Mouse (Mus musculus) telencephalon, adult 2 months (tissue): ENCODE results near the gene Usp44.
"Not testable (repeated sequence)": the region's sequence is repeated elsewhere in the genome, so short reads cannot be mapped to it uniquely, and the experiment has no call there.

Experiments
- DNase-seq: peaks from one replicate; pipeline ENCODE4 v3.0.0-alpha.2; 2011; ENCODE audit warnings: low read depth, low spot score

Gene Usp44

GRCm38 (mm10) chr10:93830931-93831729 lies at the start of gene Usp44:
Gene Usp44, plus strand, starts transcription at chr10:93831555.
- no peak for DNase-seq

GRCm38 (mm10) chr10:93783216-93784013 lies 47.9 kb upstream of the Usp44 start:
- no peak for DNase-seq

GRCm38 (mm10) chr10:93799711-93800362 lies 31.5 kb upstream of the Usp44 start:
- DNase-seq, result no peak

- no peak for DNase-seq
Observed at GRCm38 (mm10) chr10:93800363-93800722, 31.0 kb upstream of the Usp44 start.

GRCm38 (mm10) chr10:93800895-93801294 lies 30.5 kb upstream of the Usp44 start:
- no peak for DNase-seq

- no peak for DNase-seq
Observed at GRCm38 (mm10) chr10:93803199-93803598, 28.2 kb upstream of the Usp44 start.

GRCm38 (mm10) chr10:93809438-93809837 lies 21.9 kb upstream of the Usp44 start:
- not testable (repeated sequence) for DNase-seq

- DNase-seq, result no peak
Observed at GRCm38 (mm10) chr10:93810590-93811185, 20.7 kb upstream of the Usp44 start.

- DNase-seq, result no peak
Observed at GRCm38 (mm10) chr10:93812098-93812497, 19.3 kb upstream of the Usp44 start.

GRCm38 (mm10) chr10:93812774-93813415 lies 18.5 kb upstream of the Usp44 start:
- DNase-seq, result peak; percentile 41

- no peak for DNase-seq
Observed at GRCm38 (mm10) chr10:93813755-93814154, 17.6 kb upstream of the Usp44 start.

- DNase-seq, result peak; percentile 24
Observed at GRCm38 (mm10) chr10:93818661-93819060, 12.7 kb upstream of the Usp44 start.

GRCm38 (mm10) chr10:93829898-93830831 lies 1.2 kb upstream of the Usp44 start:
- no peak for DNase-seq

GRCm38 (mm10) chr10:93831730-93832574 lies 597 bp downstream of the Usp44 start:
- DNase-seq, result no peak

- no peak for DNase-seq
Observed at GRCm38 (mm10) chr10:93832811-93833210, 1.5 kb downstream of the Usp44 start.

GRCm38 (mm10) chr10:93833370-93833698 lies 2.0 kb downstream of the Usp44 start:
- no peak for DNase-seq

- no peak for DNase-seq
Observed at GRCm38 (mm10) chr10:93833699-93834393, 2.5 kb downstream of the Usp44 start.

- DNase-seq, result no peak
Observed at GRCm38 (mm10) chr10:93834394-93834745, 3.0 kb downstream of the Usp44 start.

- DNase-seq, result not testable (repeated sequence)
Observed at GRCm38 (mm10) chr10:93835115-93835514, 3.8 kb downstream of the Usp44 start.
